Mouse (Mus musculus): ENCODE results near the gene Bcl6. TPM values are rescaled to one million over a fixed set of nuclear protein-coding genes. Genes with fewer than 3 reads are reported as not detected.

Gene Bcl6
- total and polyA plus RNA-seq, 3 experiments, result 0.20 to 0.60 (median 0.25) TPM

DNA sequence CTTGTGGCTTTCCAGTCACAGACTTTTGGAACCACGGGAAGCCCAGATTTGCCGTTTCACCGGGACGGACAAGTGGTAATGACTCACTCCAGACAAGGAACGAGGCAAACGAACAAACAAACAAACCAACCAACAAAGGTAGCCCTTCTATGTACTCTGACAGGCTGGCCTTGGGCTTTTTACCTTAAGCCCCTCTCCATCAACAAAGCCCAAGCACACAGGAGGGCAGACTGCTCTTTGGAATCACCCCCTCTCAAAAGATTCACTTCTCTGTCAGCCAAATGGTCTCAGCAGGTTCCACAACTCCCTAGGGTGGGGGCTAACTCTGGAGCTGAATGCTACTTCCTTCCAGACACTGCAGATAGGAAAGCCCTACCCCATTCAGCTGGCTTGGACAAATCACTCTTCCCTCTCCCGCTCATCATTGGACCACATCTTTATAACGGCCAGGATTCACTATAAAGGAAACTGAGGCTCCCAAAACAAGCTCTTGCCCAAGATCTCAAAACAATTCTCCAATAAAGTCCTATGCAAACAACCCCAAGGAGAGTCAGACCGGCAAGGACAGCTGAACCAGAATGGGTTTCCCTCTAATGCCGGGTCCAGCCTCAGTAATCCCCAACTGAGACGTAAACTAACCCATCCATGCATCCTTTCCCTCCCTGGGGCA, 8.3 kb downstream of the Bcl6 start:
- Histone ChIP-seq H3K4me1 (ENCODE audit: control insufficient read depth in 1 of 2, insufficient read depth in 2 of 2) (peaks cover 6 to 21% of the 10 kb centered on the region in 2 experiments), H3K36me3 (replicated peaks in 1 of 2; ENCODE audit: control insufficient read depth in 1 of 2, insufficient read depth in 1 of 2, low read length in 1 of 2) (no peaks in the 10 kb centered on the region), H3K27me3 (replicated peaks) (peaks cover 16% of the 10 kb centered on the region), H3K27ac (ENCODE audit: insufficient read depth, low read depth) (no peak overlapping the region), H3K79me2 (replicated peaks; ENCODE audit: control insufficient read depth, extremely low read depth, insufficient read depth, poor library complexity, severe bottlenecking) (no peaks in the 10 kb centered on the region), H3K9ac (ENCODE audit: insufficient read depth, low read depth) (no peak overlapping the region), H3K4me2 (ENCODE audit: insufficient read depth, low read depth, poor library complexity, severe bottlenecking) (no peak overlapping the region), H3K9me3 (replicated peaks; ENCODE audit: low read length) (no peaks in the 10 kb centered on the region), H3K4me3 (replicated peaks in 1 of 3; ENCODE audit: low read depth in 2 of 3, low read length in 2 of 3, poor library complexity in 1 of 3) (no peak overlapping the region)
- TF ChIP-seq MAX (IDR thresholded peaks at IDR 0.05; ENCODE audit: low read length), result no peak
- TF ChIP-seq TCF12 (IDR thresholded peaks at IDR 0.05; ENCODE audit: low read depth, low read length), result no peak
- TF ChIP-seq CTCF (conservative IDR thresholded peaks at IDR 0.05 in 1 of 2, IDR thresholded peaks at IDR 0.05 in 1 of 2; ENCODE audit: low read depth in 2 of 2, low read length in 2 of 2), result no peak
- TF ChIP-seq ZKSCAN1 (IDR thresholded peaks at IDR 0.05; ENCODE audit: borderline replicate concordance, low read depth, low read length), result no peak
- TF ChIP-seq KAT2A (IDR thresholded peaks at IDR 0.05; ENCODE audit: insufficient replicate concordance, low read length), result no peak
- no peak for TF ChIP-seq CHD1 (IDR thresholded peaks at IDR 0.05; ENCODE audit: low read depth, low read length)
- no peak for TF ChIP-seq ETS1 (conservative IDR thresholded peaks at IDR 0.05; ENCODE audit: low read depth, low read length)
- no peak for TF ChIP-seq SIN3A (IDR thresholded peaks at IDR 0.05; ENCODE audit: low read length)
- no peak for TF ChIP-seq JUND (conservative IDR thresholded peaks at IDR 0.05; ENCODE audit: low read depth, low read length)
- no peak for TF ChIP-seq ZMIZ1 (IDR thresholded peaks at IDR 0.05; ENCODE audit: low read depth, low read length)
- TF ChIP-seq NRF1 (IDR thresholded peaks at IDR 0.05; ENCODE audit: low read depth, low read length), result no peak
- TF ChIP-seq JUN (IDR thresholded peaks at IDR 0.05; ENCODE audit: insufficient read depth, low read depth, low read length), result no peak
- no peak for TF ChIP-seq PAX5 (IDR thresholded peaks at IDR 0.05; ENCODE audit: low read length)
- TF ChIP-seq USF1 (IDR thresholded peaks at IDR 0.05; ENCODE audit: low read depth, low read length), result no peak
- TF ChIP-seq USF2 (conservative IDR thresholded peaks at IDR 0.05; ENCODE audit: low read depth, low read length), result no peak
- DNase-seq (ENCODE audit: extremely low read depth), result no peak
- dilution Hi-C loops (cut with MboI; ENCODE audit: extremely low pct_ligation_motif_present, extremely low pct_unique_long_range_greater_than_20kb, low sequenced_read_pairs) (no loop called here), in situ Hi-C loops (cut with MboI; ENCODE audit: low pct_ligation_motif_present, low pct_unique_long_range_greater_than_20kb, low sequenced_read_pairs) (loop anchor here (5.0 to 25.0 kb wide), 5 partner anchors 657 to 1282 kb away; no protein-coding TSS in a partner anchor)

DNA sequence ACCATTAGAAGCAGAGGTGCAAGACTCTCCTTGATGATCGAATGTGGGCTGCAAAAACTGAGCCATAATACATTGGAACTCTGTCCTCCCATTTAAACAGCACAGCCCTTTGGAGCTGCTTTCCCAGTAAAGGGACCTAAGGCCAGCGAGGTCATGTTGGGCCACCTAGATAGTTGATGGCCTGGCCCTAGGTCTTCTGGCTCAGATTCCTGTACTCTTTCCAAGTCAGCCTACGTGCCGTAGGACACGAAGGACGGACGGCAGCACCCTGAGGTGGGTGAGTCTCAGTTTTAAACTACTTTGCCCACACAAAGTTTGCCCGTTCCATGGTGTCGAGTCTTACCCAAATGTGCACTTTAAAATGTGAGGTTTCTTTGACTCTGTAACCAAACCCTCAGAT, 9.2 kb downstream of the Bcl6 start:
- TF ChIP-seq HCFC1 (IDR thresholded peaks at IDR 0.05; ENCODE audit: low read depth, low read length), result no peak
- TF ChIP-seq RCOR1 (conservative IDR thresholded peaks at IDR 0.05; ENCODE audit: low read depth, low read length), result no peak
- TF ChIP-seq TCF12 (IDR thresholded peaks at IDR 0.05; ENCODE audit: low read depth, low read length), result no peak
- TF ChIP-seq JUN (IDR thresholded peaks at IDR 0.05; ENCODE audit: insufficient read depth, low read depth, low read length), result no peak
- no peak for TF ChIP-seq RAD21 (IDR thresholded peaks at IDR 0.05; ENCODE audit: low read depth, low read length)
- TF ChIP-seq SIN3A (IDR thresholded peaks at IDR 0.05; ENCODE audit: low read length), result no peak
- TF ChIP-seq ZNF384 (IDR thresholded peaks at IDR 0.05; ENCODE audit: low read depth, low read length), result no peak
- no peak for TF ChIP-seq CHD1 (IDR thresholded peaks at IDR 0.05; ENCODE audit: low read depth, low read length)
- no peak for TF ChIP-seq POLR2A (IDR thresholded peaks at IDR 0.05; ENCODE audit: low read depth, low read length)
- no peak for TF ChIP-seq MYC (IDR thresholded peaks at IDR 0.05; ENCODE audit: low read depth, low read length)
- no peak for TF ChIP-seq MXI1 (IDR thresholded peaks at IDR 0.05; ENCODE audit: low read depth, low read length)
- TF ChIP-seq ZMIZ1 (IDR thresholded peaks at IDR 0.05; ENCODE audit: low read depth, low read length), result no peak
- TF ChIP-seq NELFE (IDR thresholded peaks at IDR 0.05; ENCODE audit: low read depth, low read length), result no peak
- TF ChIP-seq TBP (conservative IDR thresholded peaks at IDR 0.05; ENCODE audit: low read depth, low read length), result no peak
- no peak for TF ChIP-seq SMC3 (IDR thresholded peaks at IDR 0.05; ENCODE audit: low read depth, low read length)
- TF ChIP-seq PAX5 (IDR thresholded peaks at IDR 0.05; ENCODE audit: low read length), result no peak
- no peak for TF ChIP-seq GABPA (IDR thresholded peaks at IDR 0.05; ENCODE audit: insufficient replicate concordance, low read depth, low read length)
- no peak for TF ChIP-seq CTCF (conservative IDR thresholded peaks at IDR 0.05 in 1 of 2, IDR thresholded peaks at IDR 0.05 in 1 of 2; ENCODE audit: low read depth in 2 of 2, low read length in 2 of 2)
- no peak for TF ChIP-seq MEF2A (IDR thresholded peaks at IDR 0.05; ENCODE audit: borderline replicate concordance, low read depth, low read length)
- TF ChIP-seq POLR2AphosphoS2 (IDR thresholded peaks at IDR 0.05; ENCODE audit: low read depth, low read length), result no peak
- dilution Hi-C loops (cut with MboI; ENCODE audit: extremely low pct_ligation_motif_present, extremely low pct_unique_long_range_greater_than_20kb, low sequenced_read_pairs), result no loop called here
- Histone ChIP-seq H3K4me1 (ENCODE audit: control insufficient read depth in 1 of 2, insufficient read depth in 2 of 2) (peaks cover 3 to 13% of the 10 kb centered on the region in 2 experiments; a peak in 3 of 4 replicates), H3K36me3 (replicated peaks in 1 of 2; ENCODE audit: control insufficient read depth in 1 of 2, insufficient read depth in 1 of 2, low read length in 1 of 2) (peaks cover 0 to 2% of the 10 kb centered on the region in 2 experiments), H3K4me2 (ENCODE audit: insufficient read depth, low read depth, poor library complexity, severe bottlenecking) (no peak overlapping the region), H3K9me3 (replicated peaks; ENCODE audit: low read length) (no peaks in the 10 kb centered on the region), H3K9ac (ENCODE audit: insufficient read depth, low read depth) (no peak overlapping the region), H3K4me3 (replicated peaks in 1 of 3; ENCODE audit: low read depth in 2 of 3, low read length in 2 of 3, poor library complexity in 1 of 3) (no peak overlapping the region), H3K27me3 (replicated peaks) (peaks cover 10% of the 10 kb centered on the region), H3K27ac (ENCODE audit: insufficient read depth, low read depth) (no peak overlapping the region), H3K79me2 (replicated peaks; ENCODE audit: control insufficient read depth, extremely low read depth, insufficient read depth, poor library complexity, severe bottlenecking) (no peaks in the 10 kb centered on the region)
- no peak for DNase-seq (ENCODE audit: extremely low read depth)
- in situ Hi-C loops (cut with MboI; ENCODE audit: low pct_ligation_motif_present, low pct_unique_long_range_greater_than_20kb, low sequenced_read_pairs), result loop anchor here (25.0 kb wide), 2 partner anchors 658 to 883 kb away; no protein-coding TSS in a partner anchor
